8 mouse cellular contexts compared by ENCODE assay signal in the genomic region with DNA sequence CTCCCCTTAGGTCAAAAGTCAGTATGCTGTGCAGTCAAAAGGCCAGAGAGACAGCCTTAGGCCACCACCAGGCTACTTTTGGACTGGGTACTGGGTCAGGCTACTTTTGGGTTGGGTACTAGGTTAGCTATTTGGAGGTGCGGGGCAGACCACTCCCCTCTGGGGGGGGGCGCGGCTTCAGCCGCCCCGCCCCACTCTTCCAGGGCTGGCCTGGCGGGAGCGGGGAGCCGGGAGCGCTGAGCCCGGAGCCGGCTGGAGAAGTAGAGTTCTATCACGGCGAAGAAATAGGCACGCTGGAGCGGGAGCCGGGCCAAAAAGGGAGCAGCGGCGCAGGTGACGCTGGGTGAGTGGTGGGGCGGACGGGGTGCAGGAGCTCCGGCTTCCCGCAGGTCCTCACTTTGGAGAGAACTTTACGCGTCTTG. TPM values are rescaled to one million over a fixed set of nuclear protein-coding genes. Genes with fewer than 3 reads are reported as not detected.
A peak's percentile ranks its signal among the peaks of the same experiment; 100 is the strongest.
DNase-seq lines count a peak whose midpoint lies in the region; ATAC-seq lines count a peak whose summit lies in the region.

No protein-coding gene starts in this region.

- peak overlapping the region; percentile 98 for H3K27ac ChIP-seq in embryonic facial prominence, embryonic 10.5 days (replicated peaks)
- H3K27ac ChIP-seq in lung, embryonic 16.5 days (ENCODE audit: low read length): peak overlapping the region; percentile 100

- DNase-seq in right cerebral cortex, postnatal 4 days: peak; percentile 47
- no peak for DNase-seq in right cerebral cortex, adult 18-20 months
- DNase-seq in embryonic facial prominence, embryonic 10.5 days (ENCODE audit: low spot score): peak; percentile 69
- peak; percentile 65 to 68 for DNase-seq in heart, adult 9 months (ENCODE audit: low spot score in 2 of 2)
- DNase-seq in kidney, adult 8-10 months: peak; percentile 86 to 90
- DNase-seq in retina, postnatal 1 day: peak; percentile 58
- DNase-seq in left cerebral cortex, postnatal 4 days: no peak

- ATAC-seq in lung, embryonic 16.5 days (ENCODE audit: low read depth): peak; percentile 6

- H3K36me3 ChIP-seq in embryonic facial prominence, embryonic 10.5 days (replicated peaks): peaks cover 33% of the 10 kb centered on the region
- H3K36me3 ChIP-seq in lung, embryonic 16.5 days (ENCODE audit: control insufficient read depth, insufficient read depth, low read length): peaks cover 18% of the 10 kb centered on the region

- no peaks in the 10 kb centered on the region for H3K9me3 ChIP-seq in embryonic facial prominence, embryonic 10.5 days
- no peaks in the 10 kb centered on the region for H3K9me3 ChIP-seq in lung, embryonic 16.5 days (ENCODE audit: control insufficient read depth, low read length)

- H3K4me3 ChIP-seq in embryonic facial prominence, embryonic 10.5 days: peak overlapping the region; percentile 87
- peak overlapping the region; percentile 69 for H3K4me3 ChIP-seq in lung, embryonic 16.5 days (ENCODE audit: low read length)

- H3K9ac ChIP-seq in lung, embryonic 16.5 days (ENCODE audit: low read length): peak overlapping the region; percentile 90

- no peaks in the 10 kb centered on the region for H3K27me3 ChIP-seq in embryonic facial prominence, embryonic 10.5 days (replicated peaks; ENCODE audit: low read depth, poor library complexity, severe bottlenecking)
- H3K27me3 ChIP-seq in lung, embryonic 16.5 days (ENCODE audit: control insufficient read depth, insufficient read depth, low read depth, low read length): no peaks in the 10 kb centered on the region

- intact Hi-C loops in left cerebral cortex, postnatal 4 days (cut with DNase I): no loop called here

- WGBS in embryonic facial prominence, embryonic 10.5 days: under 1% methylated on average over 25 of the region's 25 CpGs
- WGBS in lung, embryonic 16.5 days: under 1% methylated on average over 25 of the region's 25 CpGs

- H3K4me1 ChIP-seq in embryonic facial prominence, embryonic 10.5 days: peaks cover 67% of the 10 kb centered on the region
- H3K4me1 ChIP-seq in lung, embryonic 16.5 days (replicated peaks; ENCODE audit: control insufficient read depth, insufficient read depth, low read length): peaks cover 38% of the 10 kb centered on the region

- peak overlapping the region; percentile 97 for H3K4me2 ChIP-seq in lung, embryonic 16.5 days (ENCODE audit: low read depth, low read length)

RNA-seq across cellular contexts. Expression of gene Lzts2, which starts 0.8 kb away (rescaled TPM):
- polyA plus RNA-seq in embryonic facial prominence, embryonic 10.5 days (2016; fragmentation: Nextera tagmentation; extraction: Ambion mirVana): 69.8 and 75.0 TPM in 2 replicates
- 50.1 and 51.6 TPM in 2 replicates for polyA plus RNA-seq in lung, embryonic 16.5 days (2015; fragmentation: Nextera tagmentation; extraction: Ambion mirVana)
- 10 to 100 TPM; 30.2 to 35.1 TPM for total RNA-seq in left cerebral cortex, postnatal 4 days (2021)

RNA-seq across cellular contexts. Expression of gene Mrpl43, which starts 8.8 kb away (rescaled TPM):
- 70.6 and 74.8 TPM in 2 replicates for polyA plus RNA-seq in embryonic facial prominence, embryonic 10.5 days (2016; fragmentation: Nextera tagmentation; extraction: Ambion mirVana)
- 65.2 and 67.2 TPM in 2 replicates for polyA plus RNA-seq in lung, embryonic 16.5 days (2015; fragmentation: Nextera tagmentation; extraction: Ambion mirVana)
- total RNA-seq in left cerebral cortex, postnatal 4 days (2021): 10 to 100 TPM; 41.3 to 41.6 TPM

RNA-seq across cellular contexts. Expression of gene Twnk, which starts 9.5 kb away (rescaled TPM):
- polyA plus RNA-seq in embryonic facial prominence, embryonic 10.5 days (2016; fragmentation: Nextera tagmentation; extraction: Ambion mirVana): 40.9 and 41.8 TPM in 2 replicates
- 19.8 and 19.9 TPM in 2 replicates for polyA plus RNA-seq in lung, embryonic 16.5 days (2015; fragmentation: Nextera tagmentation; extraction: Ambion mirVana)
- 10 to 100 TPM; 16.0 to 17.3 TPM for total RNA-seq in left cerebral cortex, postnatal 4 days (2021)

RNA-seq across cellular contexts. Expression of gene Sema4g, which starts 26.1 kb away (rescaled TPM):
- 3.7 and 4.8 TPM in 2 replicates for polyA plus RNA-seq in embryonic facial prominence, embryonic 10.5 days (2016; fragmentation: Nextera tagmentation; extraction: Ambion mirVana)
- polyA plus RNA-seq in lung, embryonic 16.5 days (2015; fragmentation: Nextera tagmentation; extraction: Ambion mirVana): 1.3 and 1.6 TPM in 2 replicates
- total RNA-seq in left cerebral cortex, postnatal 4 days (2021): 100 to 1,000 TPM; 116 to 123 TPM

RNA-seq across cellular contexts. Expression of gene Pdzd7, which starts 30.5 kb away (rescaled TPM):
- polyA plus RNA-seq in embryonic facial prominence, embryonic 10.5 days (2016; fragmentation: Nextera tagmentation; extraction: Ambion mirVana): 0.27 and 0.65 TPM in 2 replicates
- polyA plus RNA-seq in lung, embryonic 16.5 days (2015; fragmentation: Nextera tagmentation; extraction: Ambion mirVana): 0.21 and 0.33 TPM in 2 replicates
- 1 to 10 TPM; 8.0 to 8.2 TPM for total RNA-seq in left cerebral cortex, postnatal 4 days (2021)

Comparison
In these comparisons a context has a peak if more than half of its experiments do, and no peak if none do; other contexts are left out.
1. DNase-seq: peak in right cerebral cortex, postnatal 4 days (single experiment), embryonic facial prominence, embryonic 10.5 days (single experiment), heart, adult 9 months (2 of 2), kidney, adult 8-10 months (2 of 2) and retina, postnatal 1 day (single experiment); none in right cerebral cortex, adult 18-20 months (single experiment) and left cerebral cortex, postnatal 4 days (single experiment).